Mouse (Mus musculus) cerebellum, adult 2 months (tissue): ENCODE data around the gene Slc13a4.

Source experiments
- CTCF ChIP-seq: fragments of 200-500 bp; IDR thresholded peaks from 2 replicates; pipeline ENCODE4 v1.5.1; 2011; ENCODE audit warnings: low read depth, mild to moderate bottlenecking, control low read depth, low read length, moderate library complexity, borderline replicate concordance; ENCODE audit not compliant: insufficient read depth
- POLR2A ChIP-seq: fragments of 200-500 bp; IDR thresholded peaks from 2 replicates; pipeline ENCODE4 v1.6.1; 2011; ENCODE audit warnings: low read length, control low read depth, borderline replicate concordance; ENCODE audit not compliant: insufficient read depth

DNA sequence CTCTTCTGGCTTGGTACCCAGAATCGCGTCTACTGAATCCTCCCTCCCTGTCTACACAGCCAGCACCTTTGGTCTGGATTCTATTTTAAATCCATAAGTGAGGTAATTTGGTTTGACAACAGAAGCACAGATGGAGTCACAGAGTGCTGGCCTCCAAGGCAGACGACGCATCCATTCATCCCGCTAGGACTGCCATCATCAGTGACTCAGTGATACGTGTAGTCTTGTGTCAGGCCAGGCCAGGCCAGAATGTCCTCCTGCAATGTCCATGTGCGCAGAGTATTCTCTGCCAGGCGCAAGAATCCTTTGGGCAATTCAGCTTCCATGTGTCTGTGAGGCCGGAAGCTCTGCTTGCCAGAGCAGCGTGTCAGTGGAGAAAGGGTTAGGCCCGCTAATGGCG lies 22.0 kb upstream of the Slc13a4 start:
- TF ChIP-seq CTCF (no peak), POLR2A (no peak)
